Mouse (Mus musculus) adrenal gland, postnatal 10 days (tissue): ENCODE results near the gene Gm12166. TPM values are rescaled to one million over a fixed set of nuclear protein-coding genes. Genes with fewer than 3 reads are reported as not detected.
"Not testable (repeated sequence)": the region's sequence is repeated elsewhere in the genome, so short reads cannot be mapped to it uniquely, and the experiment has no call there.

ENCODE experiments used
- DNase-seq: peaks from one replicate; pipeline ENCODE4 v3.0.0; 2021; ENCODE audit warnings: mixed read lengths
- total RNA-seq, 2 experiments: library from RNA; stranded (reverse); gene quantifications; 2 replicates each; pipeline ENCODE4 v1.2.3; 2021

The Gm12166 gene
- total RNA-seq, 2 experiments from 2014 or later: 4.0 to 4.6 TPM

- no peak for DNase-seq
Observed at GRCm38 (mm10) chr11:46054911-46055895, 3.1 kb upstream of the Gm12166 start.

GRCm38 (mm10) chr11:46054311-46054710 is 2.2 kb upstream of the Gm12166 start:
- no peak for DNase-seq

GRCm38 (mm10) chr11:46053457-46053856 is 1.3 kb upstream of the Gm12166 start:
- not testable (repeated sequence) for DNase-seq

- DNase-seq: no peak
Observed at GRCm38 (mm10) chr11:46047264-46047663, 4.9 kb downstream of the Gm12166 start.

GRCm38 (mm10) chr11:46044781-46045180 is 7.3 kb downstream of the Gm12166 start:
- DNase-seq: no peak

GRCm38 (mm10) chr11:46041607-46042267 is 10.4 kb downstream of the Gm12166 start:
- no peak for DNase-seq

- no peak for DNase-seq
Observed at GRCm38 (mm10) chr11:46040841-46041556, 11.1 kb downstream of the Gm12166 start.

- peak; percentile 76 for DNase-seq
Observed at GRCm38 (mm10) chr11:46039335-46039734, 12.8 kb downstream of the Gm12166 start.

GRCm38 (mm10) chr11:46038901-46039300 is 13.2 kb downstream of the Gm12166 start:
- no peak for DNase-seq

GRCm38 (mm10) chr11:46036374-46036773 is 15.7 kb downstream of the Gm12166 start:
- no peak for DNase-seq

GRCm38 (mm10) chr11:46032956-46033355 is 19.2 kb downstream of the Gm12166 start:
- peak; percentile 54 for DNase-seq

- DNase-seq: no peak
Observed at GRCm38 (mm10) chr11:46031470-46031869, 20.7 kb downstream of the Gm12166 start.

GRCm38 (mm10) chr11:46030026-46030425 is 22.1 kb downstream of the Gm12166 start:
- DNase-seq: no peak

GRCm38 (mm10) chr11:46029485-46029884 is 22.6 kb downstream of the Gm12166 start:
- DNase-seq: no peak

GRCm38 (mm10) chr11:46027952-46028814 is 23.9 kb downstream of the Gm12166 start:
- DNase-seq: no peak

GRCm38 (mm10) chr11:46025962-46026392 is 26.1 kb downstream of the Gm12166 start:
- DNase-seq: peak; percentile 28

GRCm38 (mm10) chr11:46022983-46023382 is 29.1 kb downstream of the Gm12166 start:
- no peak for DNase-seq

- DNase-seq: no peak
Observed at GRCm38 (mm10) chr11:46021850-46022249, 30.3 kb downstream of the Gm12166 start.

- DNase-seq: no peak
Observed at GRCm38 (mm10) chr11:46020246-46020645, 31.9 kb downstream of the Gm12166 start.

GRCm38 (mm10) chr11:46016061-46016460 is 36.1 kb downstream of the Gm12166 start:
- peak; percentile 82 for DNase-seq
